Mouse (Mus musculus): Measurements from ENCODE around the gene Caml.
A peak's percentile ranks its signal among the peaks of the same experiment; 100 is the strongest.
"Not testable (repeated sequence)": the region's sequence is repeated elsewhere in the genome, so short reads cannot be mapped to it uniquely, and the experiment has no call there.

The Caml gene

DNA sequence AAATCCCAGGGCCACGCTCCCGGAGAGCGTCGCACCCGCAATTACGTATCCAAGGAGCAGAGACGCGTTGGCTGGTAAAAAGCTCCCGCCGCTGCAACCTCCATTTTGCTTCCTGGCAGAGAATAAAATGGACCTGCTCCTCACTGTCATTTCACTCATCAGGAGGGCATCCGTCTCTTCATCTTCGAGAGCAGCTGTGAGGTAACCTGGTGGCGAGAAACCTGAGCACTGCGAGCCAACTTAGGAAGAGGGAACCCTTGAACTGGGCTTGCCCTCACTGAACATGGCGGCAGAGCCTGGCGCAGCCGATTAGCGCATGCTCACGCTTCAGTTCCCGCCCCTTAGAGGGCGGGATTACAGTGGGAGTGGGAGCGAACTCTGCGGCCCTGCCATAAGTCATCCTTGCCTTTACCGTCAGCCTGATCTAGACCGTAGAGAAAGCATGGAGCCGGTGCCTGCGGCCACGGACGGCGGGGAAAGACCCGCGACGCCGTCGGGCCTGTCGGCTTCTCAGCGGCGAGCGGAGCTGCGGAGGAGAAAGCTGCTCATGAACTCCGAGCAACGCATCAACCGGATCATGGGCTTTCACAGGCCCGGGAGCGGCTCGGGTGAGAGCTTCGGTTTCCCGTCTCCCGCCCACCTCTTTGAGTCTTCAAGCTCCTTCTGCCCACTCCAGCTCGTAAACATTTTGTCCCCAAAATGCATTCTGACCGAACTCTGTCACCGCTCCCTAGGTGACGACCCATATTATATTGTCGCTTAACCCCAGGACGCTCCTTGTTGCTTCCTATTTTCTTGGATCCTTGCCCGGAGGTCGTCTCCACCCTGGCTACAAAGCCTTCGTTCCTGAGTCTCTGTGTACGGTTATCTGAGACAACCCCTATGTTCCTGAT lies at the start of gene Caml:
TSS of gene Caml (plus strand) at position 357 of the 893 bp plus-strand sequence.
- peak; percentile 90 for DNase-seq

DNA sequence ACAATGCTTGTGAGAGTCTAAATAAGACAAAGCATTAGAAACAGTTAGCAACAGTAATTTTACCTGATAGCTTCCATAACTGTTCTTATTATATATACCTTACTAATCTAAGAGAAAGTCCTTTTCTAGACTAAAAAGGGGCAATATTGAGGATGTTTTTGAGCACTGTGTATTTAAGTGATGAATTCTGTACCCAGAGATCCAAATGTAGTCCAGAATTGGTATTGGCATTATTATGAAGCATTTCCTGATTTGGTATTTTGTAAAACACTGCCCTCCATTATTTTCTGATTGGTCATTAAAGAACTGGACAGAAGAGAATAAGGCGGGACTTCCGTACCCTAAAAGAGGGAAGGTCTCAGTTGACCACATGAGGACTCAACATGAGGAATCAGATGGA lies 49.4 kb upstream of the Caml start, which contains the start of gene Tmed9:
TSS of gene Tmed9 (plus strand) at position 301 of the 400 bp plus-strand sequence.
- no peak for DNase-seq

DNA sequence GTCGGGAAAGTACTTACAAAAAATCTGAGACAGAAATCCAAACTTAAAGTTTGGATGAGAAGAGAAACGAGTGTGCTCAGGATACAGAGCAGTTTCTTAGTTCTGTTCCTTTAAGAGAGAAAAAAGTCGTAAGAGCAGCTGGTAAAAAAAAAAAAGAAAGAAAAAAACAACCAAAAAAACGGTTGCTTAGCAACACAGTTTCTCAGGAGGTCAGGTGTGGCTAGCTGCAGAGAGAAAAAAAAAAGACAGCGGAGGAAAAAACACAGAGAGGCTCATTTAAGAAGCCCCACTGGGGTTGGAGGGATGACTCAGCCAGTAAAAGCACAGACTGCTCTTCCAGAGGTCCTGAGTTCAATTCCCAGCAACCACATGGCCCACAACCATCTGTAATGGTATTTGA lies 48.5 kb upstream of the Caml start:
- no peak for DNase-seq

DNA sequence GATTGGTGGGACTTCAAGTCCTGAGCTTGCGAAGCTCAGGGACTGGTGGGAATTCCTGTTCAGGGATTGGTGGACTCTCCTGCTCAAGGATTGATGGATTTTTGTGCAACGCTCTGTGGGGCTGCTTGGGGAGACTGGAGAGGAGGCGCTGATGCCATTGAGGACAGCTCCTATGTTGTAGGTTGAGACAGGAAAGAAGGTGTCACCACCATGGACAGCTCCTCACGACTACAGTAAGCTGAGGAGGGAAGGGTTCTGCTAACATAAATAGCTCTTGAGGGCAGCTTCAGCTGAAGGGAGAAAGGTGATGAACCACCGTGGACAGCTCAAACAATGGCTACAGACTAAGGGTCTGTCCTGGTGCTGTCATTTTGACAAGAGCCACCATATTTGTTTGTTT lies 46.9 kb upstream of the Caml start:
- DNase-seq, result no peak

DNA sequence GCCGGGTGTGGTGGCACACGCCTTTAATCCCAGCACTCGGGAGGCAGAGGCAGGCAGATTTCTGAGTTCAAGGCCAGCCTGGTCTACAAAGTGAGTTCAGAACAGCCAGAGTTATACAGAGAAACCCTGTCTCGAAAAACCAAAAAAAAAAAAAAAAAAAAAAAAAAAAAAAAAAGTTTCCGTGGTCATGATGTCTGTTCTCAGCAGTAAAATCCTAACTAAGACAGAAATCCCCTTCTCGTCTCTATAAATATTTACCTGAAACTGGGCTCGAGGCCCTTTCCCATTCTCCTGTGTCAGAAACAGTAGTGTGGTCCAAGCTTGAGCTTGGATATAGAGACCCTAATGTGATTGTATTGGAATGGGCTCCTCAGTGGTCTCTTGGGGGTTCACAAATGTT lies 45.9 kb upstream of the Caml start:
- DNase-seq, result not testable (repeated sequence)

DNA sequence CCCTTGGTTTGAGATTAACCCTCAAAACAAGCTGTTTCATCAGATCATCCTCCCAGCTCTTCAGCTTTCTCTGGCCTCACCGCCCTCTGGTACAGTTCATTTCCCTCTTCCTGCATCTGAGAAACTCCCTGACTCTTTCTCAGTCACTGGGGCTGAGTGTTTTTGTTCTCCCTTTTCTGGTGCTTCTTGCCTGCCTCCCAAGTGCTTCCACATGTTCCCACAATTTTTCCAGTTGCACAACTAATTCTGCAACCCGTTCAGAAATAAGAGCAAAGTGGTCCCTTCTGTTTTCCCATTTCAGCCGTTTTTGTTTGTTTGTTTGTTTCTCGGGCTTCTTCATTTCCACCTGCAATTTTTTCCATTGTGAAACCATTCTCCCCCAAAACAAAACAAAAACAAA lies 44.7 kb upstream of the Caml start:
- DNase-seq, result no peak

DNA sequence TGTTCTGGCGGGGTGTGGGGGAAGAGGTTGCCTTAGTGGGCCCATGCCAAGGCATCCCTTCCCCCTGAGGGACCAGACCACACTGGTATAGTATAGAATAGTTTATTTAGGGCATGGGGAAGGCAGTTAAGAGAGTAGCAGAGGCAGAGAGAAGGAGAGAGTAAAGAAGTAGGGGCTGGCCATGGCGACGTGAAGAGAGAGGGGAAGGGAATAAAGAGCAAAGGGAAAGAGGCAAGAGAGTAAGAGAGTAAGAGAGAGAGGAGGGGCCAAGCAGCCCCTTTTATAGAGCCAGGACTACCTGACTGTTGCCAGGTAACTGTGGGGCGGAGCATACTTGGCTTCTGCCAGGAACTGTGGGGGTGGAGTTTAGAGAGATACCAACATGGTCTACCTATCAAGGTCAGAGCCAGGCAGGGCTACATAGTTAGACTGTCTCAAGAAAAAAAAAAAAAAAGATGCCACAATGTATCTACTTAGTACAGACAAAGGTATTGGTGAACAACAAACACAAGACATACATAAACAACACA lies 30.8 kb upstream of the Caml start:
- DNase-seq, result no peak

DNA sequence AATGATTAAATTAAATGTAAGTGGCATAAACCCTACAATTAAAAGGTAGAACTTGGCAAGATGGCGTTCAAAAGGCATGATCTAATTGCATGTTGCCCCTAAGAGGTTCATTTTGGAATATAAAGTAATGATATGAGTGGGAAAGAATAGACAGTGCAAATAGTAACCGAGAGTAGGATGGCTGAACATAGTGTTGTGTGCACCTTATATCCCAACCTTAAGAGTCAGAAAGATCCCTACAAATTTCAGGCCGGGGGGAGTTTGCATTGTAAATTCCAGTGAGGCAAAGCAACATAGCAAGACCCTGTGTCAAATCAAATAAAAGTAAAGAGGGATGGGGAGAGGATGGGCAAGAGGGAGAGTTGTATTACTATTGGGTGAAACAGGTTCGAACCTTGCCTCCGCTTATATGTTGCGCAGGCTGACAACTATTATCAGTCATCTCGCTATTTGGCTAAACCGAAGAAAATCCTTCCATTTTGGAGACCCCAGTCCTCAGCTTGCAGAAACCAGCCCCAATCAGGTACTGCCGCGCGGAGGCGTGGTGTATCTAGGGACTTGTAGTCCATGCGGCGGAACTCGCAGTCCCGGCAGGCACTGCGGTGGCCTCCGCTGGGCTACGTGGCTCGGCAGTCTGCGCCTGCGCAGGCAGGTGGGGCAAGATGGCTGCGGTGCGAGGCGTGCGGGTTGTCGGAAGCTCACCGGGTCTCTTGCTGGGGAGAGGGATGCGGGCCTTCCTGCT lies 30.1 kb upstream of the Caml start:
- peak; percentile 96 for DNase-seq

DNA sequence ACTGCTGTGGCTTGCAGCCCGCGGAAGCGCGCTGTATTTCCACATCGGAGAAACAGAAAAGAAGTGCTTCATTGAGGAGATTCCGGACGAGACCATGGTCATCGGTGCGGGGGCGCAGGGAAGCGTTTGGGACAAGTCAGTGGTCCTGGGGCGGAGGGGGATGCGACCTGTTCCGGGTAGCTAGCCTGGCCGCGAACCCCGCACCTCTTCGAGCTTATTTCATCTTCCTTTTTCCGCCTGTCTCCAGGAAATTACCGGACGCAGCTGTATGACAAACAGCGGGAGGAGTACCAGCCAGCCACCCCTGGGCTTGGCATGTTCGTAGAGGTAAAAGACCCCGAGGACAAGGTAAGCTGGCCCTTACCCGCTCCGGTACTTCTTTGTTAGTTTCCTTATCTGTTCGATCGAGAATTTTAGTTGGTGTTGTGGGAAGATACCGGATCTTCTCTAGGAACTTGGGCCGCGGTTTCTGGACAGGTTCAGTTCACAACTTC lies 29.5 kb upstream of the Caml start:
- no peak for DNase-seq

DNA sequence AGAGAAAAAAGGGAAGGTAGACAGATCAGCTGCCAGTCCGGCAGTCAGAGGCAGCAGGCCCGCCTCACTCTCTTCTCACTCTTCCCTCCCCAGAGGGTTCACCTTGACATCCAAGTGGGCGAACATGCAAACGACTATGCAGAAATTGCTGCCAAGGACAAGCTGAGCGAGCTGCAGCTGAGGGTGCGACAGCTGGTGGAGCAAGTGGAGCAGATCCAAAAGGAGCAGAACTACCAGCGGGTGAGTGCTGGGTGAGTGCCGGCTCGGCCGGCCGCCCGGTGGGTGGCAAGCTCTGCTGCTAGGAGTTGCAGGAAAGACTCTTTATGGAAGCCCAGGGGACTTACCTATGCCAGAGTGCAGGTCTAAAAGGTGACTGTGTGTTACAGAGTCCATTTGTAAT lies 27.4 kb upstream of the Caml start:
- no peak for DNase-seq

DNA sequence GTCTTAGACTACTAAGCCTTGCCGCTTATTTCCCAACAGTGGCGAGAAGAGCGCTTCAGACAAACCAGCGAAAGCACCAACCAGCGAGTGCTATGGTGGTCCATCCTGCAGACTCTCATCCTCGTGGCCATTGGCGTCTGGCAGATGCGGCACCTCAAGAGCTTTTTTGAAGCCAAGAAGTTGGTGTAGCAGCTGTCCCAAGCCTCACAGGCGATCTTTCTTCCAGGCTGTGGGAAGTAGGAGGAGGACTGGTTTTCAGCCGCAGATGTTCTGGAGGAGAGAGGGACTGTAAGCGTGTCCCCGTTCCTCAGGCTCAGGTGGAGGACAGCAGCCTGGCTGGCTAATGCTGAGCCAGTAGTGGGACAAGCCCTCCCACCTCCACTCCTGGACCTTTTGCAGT lies 26.0 kb upstream of the Caml start:
- DNase-seq, result no peak

DNA sequence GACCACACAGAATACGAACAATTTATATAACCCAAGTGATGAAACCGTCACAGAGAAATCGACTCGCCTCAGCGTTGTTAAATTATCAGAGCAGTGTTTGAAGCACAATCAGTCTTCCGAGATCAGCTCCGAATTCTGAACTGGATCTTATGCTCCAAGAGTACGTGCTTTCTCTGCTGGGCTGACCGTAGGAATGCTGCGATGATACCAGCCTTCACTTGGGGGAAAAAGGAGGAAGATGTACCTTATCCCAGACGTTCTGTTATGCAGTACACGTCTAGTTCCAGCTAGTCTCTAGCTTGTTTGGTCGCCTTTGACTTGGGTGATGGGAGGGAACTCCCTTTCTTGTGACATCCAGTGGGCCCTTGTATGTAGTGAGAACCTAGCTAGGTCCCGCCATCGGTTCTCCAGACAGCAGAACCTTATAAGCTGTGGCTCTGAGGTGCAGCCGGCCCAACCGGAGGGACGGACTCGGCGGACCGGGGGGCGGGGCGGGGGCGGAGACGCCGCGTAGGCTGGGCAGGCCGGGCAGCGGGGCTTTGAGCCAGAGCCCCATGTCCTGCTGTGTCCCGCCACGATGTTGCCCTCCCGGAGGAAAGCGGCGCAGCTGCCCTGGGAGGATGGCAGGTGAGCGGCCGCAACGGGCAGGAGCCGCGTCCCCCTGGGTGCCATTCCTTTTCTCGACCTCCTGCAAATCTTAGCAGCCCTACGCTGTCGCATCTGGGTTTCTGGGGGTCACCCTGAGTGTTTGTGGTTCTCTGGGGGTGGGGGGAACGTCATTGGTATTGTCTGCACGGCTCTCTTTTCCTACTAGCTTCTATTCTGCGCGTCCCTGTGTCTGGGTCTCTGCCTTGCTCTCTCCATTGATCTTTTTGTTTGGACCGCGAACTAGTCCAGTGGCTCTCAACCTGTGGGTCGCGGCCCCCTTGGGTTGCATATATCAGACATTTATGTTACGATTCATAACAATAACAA lies 23.0 kb upstream of the Caml start, which contains the start of gene B4galt7:
TSS of gene B4galt7 (plus strand) at position 331 of the 975 bp plus-strand sequence.
- DNase-seq, result peak; percentile 88

DNA sequence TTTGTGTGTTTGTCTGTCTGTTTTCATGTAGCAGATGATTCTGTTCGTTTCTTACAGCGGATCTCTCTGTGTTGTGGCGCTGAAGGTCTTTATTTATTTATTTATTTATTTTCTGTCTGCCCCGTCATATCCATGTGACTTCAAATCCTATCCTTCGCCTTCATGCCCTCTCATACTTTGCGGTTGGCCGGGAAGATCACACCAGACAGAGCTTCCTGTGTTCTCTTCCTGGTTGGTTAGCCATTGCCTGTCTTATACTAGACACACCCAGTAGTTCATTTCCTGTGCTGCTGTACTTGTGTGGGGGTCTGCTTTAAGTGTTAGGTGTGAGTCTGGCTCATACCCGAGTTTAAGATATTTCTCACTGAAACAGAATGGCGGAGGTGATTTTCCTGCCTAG lies 22.1 kb upstream of the Caml start:
- DNase-seq, result peak; percentile 13

DNA sequence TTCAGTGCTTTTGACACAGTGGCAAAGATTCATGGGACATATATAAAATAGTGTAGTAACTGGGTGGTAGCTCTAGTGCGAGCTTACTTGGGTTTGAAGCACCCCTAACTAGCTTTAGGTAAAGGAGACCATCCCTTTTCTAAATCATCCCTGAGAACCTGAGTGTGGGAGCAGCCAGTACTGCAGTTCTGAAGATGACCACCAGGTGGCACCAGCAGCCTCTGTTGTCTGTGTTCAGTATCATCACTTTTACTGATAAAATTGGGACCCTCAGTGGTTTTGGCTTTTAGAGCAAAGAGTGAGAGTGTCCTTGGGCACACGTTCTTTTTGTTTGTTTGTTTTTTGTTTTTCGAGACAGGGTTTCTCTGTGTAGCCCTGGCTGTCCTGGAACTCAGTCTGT lies 21.2 kb upstream of the Caml start:
- DNase-seq, result peak; percentile 89

DNA sequence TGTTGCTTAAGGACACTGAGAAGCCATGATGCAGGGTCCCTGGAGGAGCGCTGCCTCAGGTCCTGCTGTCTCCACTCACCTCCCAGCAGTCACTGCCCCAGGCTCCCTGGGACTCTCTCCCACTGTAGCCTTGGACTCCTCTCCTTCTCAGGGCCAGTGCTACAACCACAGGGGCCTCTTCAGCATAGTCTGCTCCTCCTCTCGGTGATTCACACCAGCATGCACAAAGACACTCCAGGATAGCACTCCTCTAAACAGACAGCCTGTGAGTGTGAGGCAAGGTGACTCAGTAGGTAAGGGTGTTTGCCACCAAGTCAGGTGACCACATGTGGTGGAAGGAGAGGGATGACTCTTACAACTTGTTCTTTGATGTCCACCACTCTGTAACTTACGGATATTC lies 18.2 kb upstream of the Caml start:
- no peak for DNase-seq

DNA sequence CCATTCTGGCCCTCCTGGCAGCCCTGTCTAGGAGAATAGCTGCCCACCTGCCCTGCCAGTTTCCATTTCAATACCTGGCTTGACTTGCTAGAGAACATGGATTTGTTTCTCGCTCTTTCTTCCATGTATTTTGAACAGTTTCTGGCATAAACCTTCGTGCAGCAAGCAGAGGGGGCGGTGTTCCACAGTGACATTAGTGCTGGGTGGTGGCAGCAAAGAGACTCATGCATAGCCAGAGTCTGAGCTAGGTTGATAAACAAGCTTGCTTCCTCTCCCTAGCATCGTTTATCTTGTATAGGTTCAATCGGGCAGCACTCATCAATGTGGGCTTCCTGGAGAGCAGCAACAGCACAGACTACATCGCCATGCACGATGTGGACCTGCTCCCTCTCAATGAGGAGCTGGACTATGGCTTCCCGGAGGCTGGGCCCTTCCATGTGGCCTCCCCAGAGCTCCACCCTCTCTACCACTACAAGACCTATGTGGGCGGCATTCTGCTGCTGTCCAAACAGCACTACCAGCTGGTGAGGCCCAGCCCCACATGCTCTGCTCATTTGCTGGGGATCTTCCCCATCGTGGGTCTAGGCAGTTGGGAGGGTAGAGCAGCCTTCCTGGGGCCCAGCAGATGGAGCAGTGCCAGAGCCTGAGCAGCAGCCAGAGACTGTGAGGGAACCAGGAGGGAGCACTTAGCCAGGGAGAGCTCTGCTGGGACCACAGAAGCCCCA lies 15.7 kb upstream of the Caml start:
- DNase-seq, result no peak

DNA sequence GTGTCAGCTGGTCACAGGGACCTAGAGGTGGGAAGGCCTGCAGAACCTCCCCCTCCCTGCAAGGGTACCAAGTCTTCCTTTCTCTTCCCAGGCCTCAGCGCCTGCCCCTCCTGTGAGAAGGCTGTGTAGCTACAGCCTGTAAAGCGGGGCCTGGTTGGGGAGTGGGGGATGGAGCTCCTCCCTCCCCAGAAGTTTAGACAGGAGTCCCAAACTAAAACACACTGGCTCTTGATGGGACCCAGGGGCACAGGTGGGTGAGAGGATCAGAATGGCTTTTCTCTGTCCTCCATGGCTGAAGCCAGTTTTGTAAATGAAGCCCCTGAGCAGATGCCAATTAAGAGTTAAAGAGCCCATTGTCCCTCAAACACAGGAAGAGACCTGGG lies 15.2 kb upstream of the Caml start:
- DNase-seq, result no peak

DNA sequence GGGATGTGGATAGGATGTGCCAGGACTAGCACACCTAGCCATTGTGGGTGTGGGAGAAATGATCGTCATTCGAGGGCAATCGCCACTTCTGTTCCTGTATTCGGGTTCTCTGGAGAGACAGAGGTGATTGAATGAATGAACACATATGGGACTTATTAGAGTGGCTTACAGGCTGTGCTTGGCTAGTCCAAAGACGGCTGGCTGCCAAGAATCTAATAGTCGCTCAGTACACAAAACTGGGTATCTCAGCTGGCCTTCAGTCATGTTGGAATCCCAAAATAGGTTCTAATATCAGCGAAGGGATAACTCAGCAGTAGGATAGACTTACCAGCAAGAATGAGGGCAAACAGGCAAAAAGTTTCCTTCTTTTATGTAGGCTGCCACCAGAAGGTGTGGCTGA lies 10.8 kb upstream of the Caml start:
- no peak for DNase-seq

DNA sequence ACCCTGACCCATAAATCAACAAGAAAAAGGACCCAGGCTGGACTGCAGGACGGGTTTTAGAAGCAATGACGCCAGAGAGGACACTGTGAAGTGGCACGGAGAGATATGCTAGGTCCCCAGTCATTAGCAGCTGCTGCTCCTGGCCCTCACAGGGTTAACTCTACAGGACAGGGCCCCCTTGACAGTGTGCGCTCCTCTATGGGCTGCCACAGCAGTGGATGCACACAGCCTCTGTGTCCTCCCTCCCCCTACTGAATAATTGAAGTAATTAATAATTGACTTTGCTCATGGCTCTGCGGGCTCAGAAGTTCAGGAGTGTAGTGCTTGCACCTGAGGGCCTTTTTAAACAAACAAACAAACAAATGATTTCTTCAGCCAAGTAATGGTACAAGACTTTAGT lies 9.3 kb upstream of the Caml start:
- DNase-seq, result no peak

DNA sequence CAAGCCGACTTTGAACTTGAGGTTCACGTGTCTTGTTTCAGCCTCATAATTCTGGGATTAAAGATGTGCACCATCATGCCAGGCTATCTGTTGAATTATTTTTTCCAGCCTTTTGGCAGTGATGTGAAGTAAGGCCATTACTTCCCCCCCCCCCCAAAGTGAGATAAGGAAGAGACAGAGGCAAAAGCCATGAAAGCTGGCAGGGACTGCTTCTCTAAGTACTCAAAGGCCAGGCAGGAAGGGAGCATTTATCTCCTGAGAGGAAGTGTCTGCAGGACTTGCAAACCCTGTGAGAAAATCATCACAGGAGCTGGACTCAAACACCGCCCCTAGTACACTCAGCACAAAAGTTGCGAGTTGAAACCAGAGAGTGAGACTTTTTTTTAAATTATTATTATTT lies 3.5 kb upstream of the Caml start:
- DNase-seq, result no peak

DNA sequence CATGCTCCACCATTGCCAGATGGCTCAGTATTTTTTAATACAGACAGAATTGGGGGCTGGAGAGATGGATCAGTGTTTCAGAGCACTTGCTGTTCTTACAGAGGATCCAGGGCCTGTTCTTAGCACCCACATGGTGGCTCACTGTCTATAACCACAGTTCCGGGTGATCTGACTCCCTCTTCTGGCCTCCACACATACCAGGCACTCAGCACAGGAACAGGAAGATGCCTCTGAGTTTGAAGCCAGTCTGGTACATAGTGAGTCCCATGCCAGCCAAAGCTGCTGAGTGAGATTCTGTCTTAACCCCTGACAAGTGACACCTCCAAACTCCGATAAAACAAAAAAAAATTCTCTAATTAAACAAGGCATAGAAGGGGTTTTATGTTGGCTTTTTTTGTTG lies 2.5 kb upstream of the Caml start:
- no peak for DNase-seq

DNA sequence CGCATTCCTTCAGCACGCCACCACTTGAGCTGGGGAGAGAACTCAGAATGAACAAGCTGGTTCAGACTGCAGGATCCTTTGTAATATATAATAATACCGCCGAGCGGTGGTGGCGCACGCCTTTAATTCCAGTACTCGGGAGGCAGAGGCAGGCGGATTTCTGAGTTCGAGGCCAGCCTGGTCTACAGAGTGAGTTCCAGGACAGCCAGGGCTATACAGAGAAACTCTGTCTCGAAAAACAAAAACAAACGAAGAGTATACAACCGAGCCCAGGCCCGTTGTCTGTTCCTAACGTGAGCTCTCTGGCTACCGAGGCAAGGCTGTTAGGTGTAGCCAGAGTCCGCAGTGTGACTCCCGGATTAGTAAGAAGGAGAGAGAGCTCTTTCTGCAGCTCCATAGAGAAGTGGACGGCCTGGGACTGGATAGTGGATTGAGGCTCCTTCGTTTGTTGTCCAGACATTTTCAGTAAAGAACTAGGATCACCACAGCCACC lies 603 bp upstream of the Caml start:
- not testable (repeated sequence) for DNase-seq

Data from lung, postnatal 14 days (tissue).